Mouse (Mus musculus) hindbrain, embryonic 16.5 days (tissue): ENCODE data around the gene Pacsin1. TPM values are rescaled to one million over a fixed set of nuclear protein-coding genes. Genes with fewer than 3 reads are reported as not detected.

ENCODE experiments used
- ATAC-seq: fragments of 200-750 bp; cut with Nextera tagmentation; 2 replicates; pipeline ENCODE4 v1.8.0; 2017; ENCODE audit warnings: moderate TSS enrichment, moderate library complexity
- H3K27ac ChIP-seq: fragments of 300-500 bp; sonication (generic); 2 replicates; pipeline ENCODE4 v1.5.1; 2014; ENCODE audit warnings: low read depth, mild to moderate bottlenecking, control low read depth, low read length, moderate library complexity
- H3K27me3 ChIP-seq: fragments of 300-500 bp; sonication (generic); replicated peaks from 2 replicates; pipeline ENCODE4 v1.6.1; 2014; ENCODE audit warnings: low read length; ENCODE audit not compliant: control insufficient read depth, insufficient read depth
- H3K36me3 ChIP-seq: fragments of 300-500 bp; sonication (generic); 2 replicates; pipeline ENCODE4 v1.6.1; 2014; ENCODE audit warnings: mild to moderate bottlenecking, low read length, moderate library complexity, mixed read lengths; ENCODE audit not compliant: control insufficient read depth, insufficient read depth
- H3K4me1 ChIP-seq: fragments of 300-500 bp; sonication (generic); 2 replicates; pipeline ENCODE4 v1.6.1; 2014; ENCODE audit warnings: low read depth, low read length; ENCODE audit not compliant: control insufficient read depth, insufficient read depth
- H3K4me2 ChIP-seq: fragments of 300-500 bp; sonication (generic); 2 replicates; pipeline ENCODE4 v1.6.1; 2014; ENCODE audit warnings: mild to moderate bottlenecking, low read length, control low read depth, moderate library complexity
- H3K4me3 ChIP-seq: fragments of 300-500 bp; sonication (generic); 2 replicates; pipeline ENCODE4 v1.5.1; 2014; ENCODE audit warnings: mild to moderate bottlenecking, low read length, control low read depth, moderate library complexity
- H3K9ac ChIP-seq: fragments of 300-500 bp; sonication (generic); 2 replicates; pipeline ENCODE4 v1.6.1; 2014; ENCODE audit warnings: low read depth, mild to moderate bottlenecking, control low read depth, low read length, moderate library complexity
- H3K9me3 ChIP-seq: fragments of 300-500 bp; sonication (generic); 2 replicates; pipeline ENCODE4 v1.6.1; 2014; ENCODE audit warnings: mild to moderate bottlenecking, low read length, moderate library complexity; ENCODE audit not compliant: control insufficient read depth
- WGBS: fragments of 180-500 bp; shearing (Covaris S2); extraction: QIAGEN DNeasy Blood & Tissue Kit; methylation state at CpG from one replicate; pipeline ENCODE4 v1.1.7; 2014; 5-methylcytosine and 5-hydroxymethylcytosine counted together
- polyA plus RNA-seq: library from polyadenylated mRNA; unstranded; fragments of >200 nt; fragmentation: Nextera tagmentation; extraction: Ambion mirVana; gene quantifications from 2 replicates; pipeline ENCODE4 v1.2.1, GENCODE M21; 2015

Pacsin1 gene
- polyA plus RNA-seq, 1 experiment from 2014 or later = 77.9 TPM

DNA sequence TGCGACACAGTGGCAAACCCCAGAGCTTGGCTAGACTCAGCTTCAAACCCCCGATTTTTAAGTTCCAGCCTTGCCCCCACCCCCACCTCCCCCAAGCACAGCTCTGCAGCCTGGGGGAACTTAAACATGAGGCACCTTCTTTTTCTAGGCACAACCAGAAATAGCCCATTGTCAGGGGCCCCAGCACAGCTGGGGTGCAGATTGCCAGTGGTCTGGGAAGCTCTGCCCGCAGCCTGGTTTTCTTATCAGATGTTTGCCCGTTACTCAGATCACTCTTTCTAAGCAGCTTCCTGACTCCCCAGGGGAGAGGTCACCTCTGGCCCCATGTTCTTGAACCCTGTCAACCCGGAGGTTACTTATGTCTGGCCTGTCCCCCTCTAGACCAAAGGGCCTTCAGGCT lies 1.1 kb downstream of the Pacsin1 start:
- no peak overlapping the region for H3K27ac ChIP-seq
- H3K9me3 ChIP-seq = no peaks in the 10 kb centered on the region
- no peak for ATAC-seq
- no peaks in the 10 kb centered on the region for H3K27me3 ChIP-seq
- peak overlapping the region; percentile 71 for H3K4me3 ChIP-seq
- peaks cover 15% of the 10 kb centered on the region for H3K4me1 ChIP-seq
- no peaks in the 10 kb centered on the region for H3K36me3 ChIP-seq
- WGBS = 25% methylated on average over 5 of the region's 5 CpGs
- H3K4me2 ChIP-seq = peak overlapping the region; percentile 75
- peak overlapping the region; percentile 87 for H3K9ac ChIP-seq

DNA sequence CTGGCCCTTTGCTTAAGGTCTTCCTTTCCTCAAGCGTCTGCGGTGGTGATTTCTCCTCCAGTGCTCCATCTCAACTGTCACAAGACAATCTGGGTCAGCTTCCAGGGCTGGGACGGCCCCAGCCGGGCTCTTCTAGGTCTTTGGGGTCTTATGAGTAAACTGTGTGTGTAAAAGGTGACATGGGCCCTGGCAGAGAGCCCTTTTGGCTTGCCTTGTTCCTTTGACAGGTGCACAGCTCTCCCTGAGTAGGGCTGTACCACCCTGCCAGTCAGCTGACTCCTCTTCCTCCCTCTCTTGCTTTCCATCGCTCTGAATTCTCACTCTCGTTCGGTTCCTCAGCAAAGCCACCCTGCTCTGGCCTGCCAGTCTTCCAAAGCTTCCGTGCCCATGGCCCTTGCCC lies 1.8 kb downstream of the Pacsin1 start:
- 74% methylated on average over 8 of the region's 8 CpGs for WGBS
- no peak for ATAC-seq
- H3K9ac ChIP-seq = no peak overlapping the region
- H3K4me1 ChIP-seq = peaks cover 15% of the 10 kb centered on the region
- H3K4me2 ChIP-seq = peak overlapping the region; percentile 75; the same call in 1 of the 2 replicates
- H3K27ac ChIP-seq = no peak overlapping the region
- no peak overlapping the region; the same call in 1 of the 2 replicates for H3K4me3 ChIP-seq
- H3K36me3 ChIP-seq = no peaks in the 10 kb centered on the region
- H3K9me3 ChIP-seq = no peaks in the 10 kb centered on the region
- H3K27me3 ChIP-seq = no peaks in the 10 kb centered on the region

DNA sequence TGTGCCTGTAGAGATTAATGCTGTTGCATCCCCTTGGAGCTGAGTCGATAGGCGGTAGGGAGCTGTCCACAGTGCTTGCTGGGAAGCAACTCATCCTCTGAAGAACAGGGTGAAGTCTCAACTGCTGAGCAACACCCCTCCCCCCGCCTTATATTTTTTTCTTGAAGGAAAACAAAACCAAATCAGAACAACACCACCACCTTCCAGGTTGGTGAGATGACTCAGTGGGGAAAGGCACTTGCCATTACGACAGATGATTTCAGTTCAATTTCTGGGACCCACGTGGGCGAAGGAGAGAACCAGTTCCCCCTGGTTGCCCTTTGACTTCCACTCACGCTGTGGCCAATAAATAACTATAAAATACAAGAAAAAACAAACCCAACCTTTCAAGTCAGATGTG lies 3.5 kb downstream of the Pacsin1 start:
- H3K27ac ChIP-seq = no peak overlapping the region
- no peaks in the 10 kb centered on the region for H3K36me3 ChIP-seq
- no peak overlapping the region for H3K9ac ChIP-seq
- ATAC-seq = no peak
- H3K4me1 ChIP-seq = peaks cover 15% of the 10 kb centered on the region
- H3K9me3 ChIP-seq = no peaks in the 10 kb centered on the region
- H3K27me3 ChIP-seq = no peaks in the 10 kb centered on the region
- WGBS = 72% methylated on average over 7 of the region's 7 CpGs
- H3K4me3 ChIP-seq = no peak overlapping the region
- no peak overlapping the region for H3K4me2 ChIP-seq

DNA sequence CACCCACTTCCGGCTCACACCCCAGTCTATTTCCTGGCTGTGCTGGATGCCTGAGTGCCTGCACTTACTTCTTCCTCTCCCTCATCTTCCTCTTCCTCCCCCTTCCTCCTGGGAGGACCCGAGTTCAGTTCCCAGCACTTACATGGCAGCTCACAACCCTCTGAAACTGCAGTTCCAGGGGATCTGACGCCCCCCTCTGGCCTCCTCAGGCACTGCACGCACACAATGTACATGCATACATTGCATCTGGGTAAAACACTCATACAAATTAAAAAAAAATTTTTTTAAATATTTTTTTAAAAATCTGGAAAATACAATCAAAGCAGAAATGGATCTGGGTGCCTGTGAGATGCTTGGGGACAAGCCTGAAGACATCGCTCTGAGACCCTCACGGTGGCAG lies 16.4 kb downstream of the Pacsin1 start:
- H3K9ac ChIP-seq = no peak overlapping the region
- no peak overlapping the region for H3K4me3 ChIP-seq
- H3K9me3 ChIP-seq = no peaks in the 10 kb centered on the region
- 82% methylated on average over 6 of the region's 6 CpGs for WGBS
- no peaks in the 10 kb centered on the region for H3K27me3 ChIP-seq
- H3K27ac ChIP-seq = no peak overlapping the region
- no peaks in the 10 kb centered on the region for H3K4me1 ChIP-seq
- ATAC-seq = no peak
- H3K4me2 ChIP-seq = no peak overlapping the region
- no peaks in the 10 kb centered on the region for H3K36me3 ChIP-seq

DNA sequence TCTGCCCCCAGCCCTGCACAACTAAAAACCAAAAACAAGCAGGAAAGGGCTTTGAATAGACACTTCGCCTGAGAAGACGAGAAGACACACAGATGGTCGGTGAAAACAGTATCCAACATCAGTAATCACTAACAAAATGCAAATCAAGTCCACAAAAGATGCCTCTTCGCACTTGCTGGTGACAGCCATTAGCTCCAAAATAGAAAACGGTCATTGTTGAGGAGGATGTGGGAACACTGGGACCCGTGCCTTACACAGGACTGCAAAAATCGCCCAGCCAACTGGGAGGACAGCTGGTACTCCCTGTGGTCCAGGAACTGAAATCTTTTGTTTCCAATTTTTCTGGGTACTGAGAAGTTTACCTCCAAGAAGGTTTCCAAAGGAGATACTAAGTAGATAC lies 18.6 kb downstream of the Pacsin1 start:
- H3K4me2 ChIP-seq = no peak overlapping the region
- peaks cover 4% of the 10 kb centered on the region for H3K4me1 ChIP-seq
- H3K27ac ChIP-seq = no peak overlapping the region
- no peaks in the 10 kb centered on the region for H3K27me3 ChIP-seq
- H3K9ac ChIP-seq = no peak overlapping the region
- H3K36me3 ChIP-seq = no peaks in the 10 kb centered on the region
- ATAC-seq = no peak
- H3K9me3 ChIP-seq = no peaks in the 10 kb centered on the region
- H3K4me3 ChIP-seq = no peak overlapping the region
- WGBS = 46% methylated on average over 7 of the region's 7 CpGs

DNA sequence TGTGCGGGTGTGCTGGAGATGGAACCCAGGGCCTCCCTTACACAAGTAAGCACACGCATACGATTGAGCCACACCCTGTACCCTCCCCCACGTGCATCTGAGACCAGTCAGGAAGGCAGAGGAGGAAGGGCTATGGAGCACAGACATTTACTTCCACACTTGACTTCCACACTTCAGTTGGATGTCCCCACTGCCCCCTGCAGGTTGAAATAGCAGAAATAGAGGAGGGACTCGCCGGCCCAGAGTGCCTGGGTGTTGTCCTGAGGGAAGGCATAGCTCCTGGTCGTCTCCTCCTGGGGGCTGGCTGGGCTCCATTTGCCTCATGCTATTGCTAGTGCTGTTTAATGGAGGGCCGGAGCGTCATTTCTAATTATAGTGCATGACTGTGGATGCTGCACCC lies 20.1 kb downstream of the Pacsin1 start:
- Histone ChIP-seq H3K27me3 (no peaks in the 10 kb centered on the region), H3K9ac (no peak overlapping the region), H3K36me3 (no peaks in the 10 kb centered on the region), H3K27ac (no peak overlapping the region), H3K4me2 (no peak overlapping the region), H3K4me3 (no peak overlapping the region), H3K9me3 (no peaks in the 10 kb centered on the region), H3K4me1 (peaks cover 10% of the 10 kb centered on the region)
- no peak for ATAC-seq
- 69% methylated on average over 9 of the region's 9 CpGs for WGBS

DNA sequence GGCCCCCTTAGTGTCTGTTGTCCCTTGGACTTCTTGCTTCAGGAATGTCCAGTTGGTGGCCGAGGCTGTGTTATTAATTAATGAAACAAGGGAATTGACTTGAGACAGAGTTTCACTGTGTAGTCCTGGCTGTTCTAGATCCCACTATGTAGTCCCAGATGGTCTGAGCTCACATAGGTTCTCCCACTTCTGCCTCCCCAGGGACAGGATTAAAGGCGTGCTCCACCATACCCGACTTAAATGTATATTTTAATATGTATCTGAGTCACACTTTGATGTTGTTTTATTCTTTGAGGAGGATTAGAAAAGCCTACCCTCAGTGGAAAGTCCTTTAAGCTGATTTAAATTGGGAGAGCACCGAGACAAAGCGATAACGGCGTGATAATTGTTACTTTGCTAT lies 21.0 kb downstream of the Pacsin1 start:
- no peak for ATAC-seq
- H3K4me1 ChIP-seq = peaks cover 10% of the 10 kb centered on the region
- no peak overlapping the region for H3K9ac ChIP-seq
- H3K4me3 ChIP-seq = no peak overlapping the region
- no peaks in the 10 kb centered on the region for H3K27me3 ChIP-seq
- no peak overlapping the region for H3K27ac ChIP-seq
- no peak overlapping the region for H3K4me2 ChIP-seq
- no peaks in the 10 kb centered on the region for H3K9me3 ChIP-seq
- WGBS = 64% methylated on average over 7 of the region's 7 CpGs
- H3K36me3 ChIP-seq = no peaks in the 10 kb centered on the region

DNA sequence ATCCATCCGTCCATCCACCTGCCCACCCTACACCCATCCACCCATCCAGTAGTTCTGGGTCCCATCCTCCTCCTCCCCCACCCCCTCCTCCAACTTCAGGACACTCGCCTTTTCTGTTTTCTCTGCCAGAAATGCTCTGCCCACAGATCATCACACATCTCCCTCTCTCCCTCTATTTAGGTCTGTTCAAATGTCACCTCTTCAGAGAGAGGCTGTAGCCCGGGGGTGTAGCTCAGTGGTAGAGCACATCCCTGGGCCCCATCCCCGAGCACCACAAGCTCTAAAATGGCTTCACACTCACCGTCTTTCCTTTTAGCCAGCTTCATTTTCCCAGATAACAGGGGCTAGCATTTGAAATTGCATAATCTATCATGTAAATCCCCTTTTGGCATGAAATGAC lies 22.4 kb downstream of the Pacsin1 start:
- H3K27ac ChIP-seq = no peak overlapping the region
- no peaks in the 10 kb centered on the region for H3K27me3 ChIP-seq
- peaks cover 10% of the 10 kb centered on the region for H3K4me1 ChIP-seq
- H3K4me2 ChIP-seq = no peak overlapping the region
- 80% methylated on average over 5 of the region's 5 CpGs for WGBS
- H3K9ac ChIP-seq = no peak overlapping the region
- no peaks in the 10 kb centered on the region for H3K9me3 ChIP-seq
- ATAC-seq = no peak
- H3K4me3 ChIP-seq = no peak overlapping the region
- H3K36me3 ChIP-seq = no peaks in the 10 kb centered on the region

DNA sequence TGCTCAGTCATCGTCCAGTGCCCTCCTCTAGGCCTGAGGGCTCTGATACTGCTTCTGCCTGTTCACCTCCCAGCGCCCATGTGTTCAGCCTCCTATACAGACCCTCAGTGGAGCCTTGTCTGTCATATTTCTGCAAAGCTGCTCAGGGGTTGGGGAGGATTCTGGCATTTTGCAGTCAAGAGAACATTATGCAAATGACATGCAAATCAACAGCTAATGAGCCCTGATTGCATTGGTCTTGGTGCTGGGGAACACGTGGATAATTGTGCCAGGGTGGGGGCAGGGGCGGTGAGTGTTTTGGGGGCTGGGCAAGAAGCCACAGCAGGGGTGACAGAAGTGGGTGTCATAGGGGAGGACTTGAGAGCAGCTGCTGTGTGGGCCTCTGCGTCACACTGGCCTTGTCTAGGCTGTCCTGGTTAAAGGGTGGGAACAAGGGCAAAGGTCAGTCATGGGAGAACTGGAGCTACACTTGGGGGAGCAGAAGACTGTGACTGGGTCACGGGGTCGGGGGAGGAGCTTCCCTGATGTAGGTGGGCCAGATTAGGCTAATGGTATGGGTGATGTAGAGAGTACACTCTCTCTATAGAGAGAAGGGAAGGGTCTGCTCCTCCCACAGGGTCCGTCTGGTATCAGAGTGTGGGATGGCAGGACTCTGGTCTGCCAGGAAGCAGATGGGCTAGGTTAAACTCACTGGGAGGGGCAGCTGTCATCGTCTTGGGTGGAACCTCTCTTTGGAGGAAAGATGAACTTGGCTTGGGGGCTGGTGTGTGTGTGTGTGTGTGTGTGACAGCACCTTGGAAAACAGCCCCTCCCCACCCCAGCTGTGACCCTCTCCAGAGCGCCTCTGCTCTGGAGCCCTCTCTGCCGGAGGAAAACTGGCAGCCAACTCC lies 23.9 kb downstream of the Pacsin1 start:
- Histone ChIP-seq H3K9ac (no peak overlapping the region), H3K4me1 (peaks cover 10% of the 10 kb centered on the region), H3K4me2 (no peak overlapping the region), H3K27ac (peak overlapping the region; percentile 71), H3K27me3 (no peaks in the 10 kb centered on the region), H3K9me3 (no peaks in the 10 kb centered on the region), H3K4me3 (no peak overlapping the region), H3K36me3 (no peaks in the 10 kb centered on the region)
- WGBS = 18% methylated on average over 11 of the region's 11 CpGs
- peak; percentile 67 for ATAC-seq
